Mouse (Mus musculus) ES-Bruce4 (cell line): ENCODE measurements around the gene Itga9.

Experiments
- CTCF ChIP-seq: IDR thresholded peaks from one replicate; pipeline ENCODE4 v1.8.1; 2011; ENCODE audit warnings: low read depth, low read length
- POLR2A ChIP-seq: IDR thresholded peaks from one replicate; pipeline ENCODE4 v1.8.1; 2011; ENCODE audit warnings: low read length; ENCODE audit not compliant: insufficient read depth

DNA sequence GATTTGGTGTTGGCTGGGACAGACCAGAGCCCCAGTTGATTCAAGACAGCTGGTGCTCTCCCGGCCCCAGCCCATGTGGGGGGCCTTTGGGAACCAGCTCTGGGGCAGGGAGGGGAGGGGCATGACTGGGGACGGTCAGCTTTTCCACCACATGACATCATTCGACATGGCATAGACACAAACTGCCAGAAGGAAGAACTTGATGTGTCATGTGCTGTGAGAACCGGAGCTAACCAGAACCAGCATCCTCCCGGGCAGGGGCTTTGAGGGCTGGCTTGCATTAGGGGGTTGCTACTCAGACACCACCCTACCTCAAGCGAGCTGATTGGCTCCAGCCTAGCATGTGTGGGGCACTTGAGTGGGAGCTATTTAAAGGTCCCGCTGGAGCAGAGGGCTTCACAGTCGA is 87.9 kb downstream of the Itga9 start:
- TF ChIP-seq POLR2A (no peak), CTCF (no peak)
